Mouse (Mus musculus) left cerebral cortex, postnatal 10 days (tissue): Measurements from ENCODE around the gene Rtl10. TPM values are rescaled to one million over a fixed set of nuclear protein-coding genes. Genes with fewer than 3 reads are reported as not detected.
"Not testable (repeated sequence)": the region's sequence is repeated elsewhere in the genome, so short reads cannot be mapped to it uniquely, and the experiment has no call there.

Experiments
- DNase-seq, 2 experiments: peaks; one replicate each; pipeline ENCODE4 v3.0.0; 2021 to 2022; ENCODE audit warnings: low spot score in 2 of 2, mixed read lengths in 1 of 2; ENCODE audit errors: extremely low spot score in 1 of 2
- intact Hi-C: fragments of 180-260 bp; cut with DNase I; formaldehyde crosslinking; loops from one replicate; pipeline ENCODE4 v1.15.1; 2025
- total RNA-seq, 2 experiments: library from RNA; stranded (reverse); gene quantifications; 2 replicates each; pipeline ENCODE4 v1.2.3; 2021

Gene Rtl10
- total RNA-seq, 2 experiments from 2014 or later, result 6.2 to 8.7 TPM

GRCm38 (mm10) chr16:18528656-18529055 lies 30.0 kb downstream of the Rtl10 start:
- intact Hi-C loops, result no loop called here
- no peak for DNase-seq

GRCm38 (mm10) chr16:18533061-18533460 lies 34.4 kb downstream of the Rtl10 start:
- intact Hi-C loops, DNase-seq: not testable (repeated sequence)

- intact Hi-C loops, result no loop called here
- DNase-seq, result no peak
Measured at GRCm38 (mm10) chr16:18537407-18537990, 38.8 kb downstream of the Rtl10 start.

GRCm38 (mm10) chr16:18539281-18539680 lies 40.6 kb downstream of the Rtl10 start:
- intact Hi-C loops, result no loop called here
- no peak for DNase-seq

GRCm38 (mm10) chr16:18543151-18543829 lies 44.6 kb downstream of the Rtl10 start:
- intact Hi-C loops, result no loop called here
- DNase-seq, result no peak

- DNase-seq, result no peak
- intact Hi-C loops, result no loop called here
Measured at GRCm38 (mm10) chr16:18547891-18548290, 49.2 kb downstream of the Rtl10 start.

Other genes starting within 250 kb of the Rtl10 start
- not detected for gene Gm49776, start 240.6 kb upstream of the Rtl10 start, total RNA-seq
- gene Dgcr8, start 209.7 kb upstream of the Rtl10 start, total RNA-seq, result 10 to 100 TPM; 41.8 to 44.2 TPM
- gene Tango2, start 150.8 kb upstream of the Rtl10 start, total RNA-seq, result 100 to 1,000 TPM; 105 to 125 TPM
- 10 to 100 TPM; 43.0 to 46.4 TPM for gene Arvcf, start 150.7 kb upstream of the Rtl10 start, total RNA-seq
- 10 to 100 TPM; 24.1 to 27.4 TPM for gene Txnrd2, start 72.5 kb upstream of the Rtl10 start, total RNA-seq
- gene Comt, start 72.0 kb upstream of the Rtl10 start, total RNA-seq, result 10 to 100 TPM; 65.2 to 66.3 TPM
- gene Gnb1l, start 188 bp upstream of the Rtl10 start, total RNA-seq, result 1 to 10 TPM; 7.6 to 8.4 TPM
- gene Tbx1, start 91.8 kb downstream of the Rtl10 start, total RNA-seq, result 1 to 10 TPM; 1.5 to 1.7 TPM
- 1 to 10 TPM; 3.5 to 4.9 TPM for gene Gp1bb, start 123.5 kb downstream of the Rtl10 start, total RNA-seq
- 100 to 1,000 TPM; 130 to 132 TPM for gene Gm49601, start 127.5 kb downstream of the Rtl10 start, total RNA-seq
- gene Sept5, start 131.1 kb downstream of the Rtl10 start, total RNA-seq, result 100 to 1,000 TPM; 703 to 707 TPM